Mouse (Mus musculus) ES-E14 (cell line): ENCODE data around the gene Mtfp1.
"Not testable (repeated sequence)": the region's sequence is repeated elsewhere in the genome, so short reads cannot be mapped to it uniquely, and the experiment has no call there.

Experiments used
- CHD2 ChIP-seq: IDR thresholded peaks from 2 replicates; pipeline ENCODE4 v1.6.1; 2014; ENCODE audit warnings: mild to moderate bottlenecking, low read depth, low read length, inconsistent platforms
- HCFC1 ChIP-seq: IDR thresholded peaks from 2 replicates; pipeline ENCODE4 v1.6.1; 2012; ENCODE audit warnings: low read length, inconsistent platforms, borderline replicate concordance; ENCODE audit not compliant: insufficient read depth
- ZC3H11A ChIP-seq: IDR thresholded peaks from 2 replicates; pipeline ENCODE4 v1.6.1; 2012; ENCODE audit warnings: low read depth, mild to moderate bottlenecking, inconsistent platforms, low read length, borderline replicate concordance
- ZNF384 ChIP-seq: IDR thresholded peaks from 2 replicates; pipeline ENCODE4 v1.6.1; 2012; ENCODE audit warnings: low read depth, low read length, inconsistent platforms

DNA sequence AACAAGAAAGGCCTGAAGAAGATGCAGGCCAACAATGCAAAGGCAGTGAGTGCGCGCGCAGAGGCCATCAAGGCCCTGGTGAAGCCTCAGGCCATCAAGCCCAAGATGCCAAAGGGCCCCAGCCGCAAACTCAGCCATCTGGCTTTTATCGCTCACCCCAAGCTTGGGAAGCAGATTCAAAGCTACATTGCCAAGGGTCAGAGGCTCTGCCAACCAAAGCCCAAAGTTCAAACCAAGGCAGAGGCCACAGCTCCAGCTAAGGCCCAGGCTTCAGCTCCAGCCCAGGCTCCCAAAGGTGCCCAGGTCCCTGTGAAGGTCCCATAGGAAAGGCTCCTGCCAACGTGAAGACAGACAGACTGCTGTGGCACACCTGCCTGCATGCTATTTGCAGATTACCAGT, 12.7 kb upstream of the Mtfp1 start:
- not testable (repeated sequence) for TF ChIP-seq ZNF384, HCFC1, CHD2, ZC3H11A
